Mouse (Mus musculus) ES-E14 (cell line): Measurements from ENCODE around the gene Gm21985.

Source experiments
- CHD2 ChIP-seq: IDR thresholded peaks from 2 replicates; pipeline ENCODE4 v1.6.1; 2014; ENCODE audit warnings: mild to moderate bottlenecking, low read depth, low read length, inconsistent platforms
- MAFK ChIP-seq: IDR thresholded peaks from 2 replicates; pipeline ENCODE4 v1.6.1; 2014; ENCODE audit warnings: mild to moderate bottlenecking, low read depth, low read length, inconsistent platforms; ENCODE audit not compliant: insufficient read depth
- ZC3H11A ChIP-seq: IDR thresholded peaks from 2 replicates; pipeline ENCODE4 v1.6.1; 2012; ENCODE audit warnings: low read depth, mild to moderate bottlenecking, inconsistent platforms, low read length, borderline replicate concordance

GRCm38 (mm10) chr2:112247323-112247722 is 18.8 kb upstream of the Gm21985 start:
- TF ChIP-seq MAFK (no peak), CHD2 (no peak), ZC3H11A (no peak)
